In the genomic region with DNA sequence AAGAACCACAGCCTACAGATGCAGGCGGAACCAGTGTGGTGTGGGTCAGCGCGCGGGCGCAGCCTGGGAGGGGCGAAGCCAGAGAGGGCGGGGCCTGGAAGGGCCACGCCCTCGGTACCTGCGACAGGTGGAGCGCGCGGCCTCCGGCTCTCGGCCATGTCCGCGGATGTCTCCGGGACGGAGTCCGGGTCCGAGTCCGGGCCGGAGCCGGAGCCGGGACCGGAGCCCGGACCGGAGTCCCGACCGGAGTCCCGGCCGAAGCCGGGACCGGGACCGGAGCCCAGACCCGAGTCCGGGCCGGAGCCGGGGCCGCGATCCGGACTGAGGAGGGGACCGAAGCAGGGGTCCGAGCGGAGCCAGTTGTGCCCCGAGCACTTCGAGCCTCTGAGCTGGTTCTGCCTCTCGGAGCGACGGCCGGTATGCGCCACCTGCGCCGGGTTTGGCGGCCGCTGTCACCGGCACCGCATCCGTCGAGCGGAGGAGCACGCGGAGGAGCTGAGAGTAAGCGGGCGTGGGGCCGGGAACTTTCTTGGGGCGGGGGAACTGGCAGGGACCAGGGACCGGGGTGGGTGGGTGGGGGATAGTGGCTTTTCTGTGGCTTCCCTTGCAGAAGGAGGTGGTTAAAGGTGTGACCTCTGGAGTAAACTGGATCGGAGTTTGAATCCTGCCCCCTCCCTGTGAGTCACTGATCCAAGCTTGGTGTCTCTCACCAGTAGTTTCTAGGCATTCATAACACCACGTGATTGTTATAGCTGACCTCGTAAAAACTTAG, we compare ENCODE assay signal across 8 mouse cellular contexts. TPM values are rescaled to one million over a fixed set of nuclear protein-coding genes. Genes with fewer than 3 reads are reported as not detected.
DNase-seq lines count a peak whose midpoint lies in the region; ATAC-seq and TF ChIP-seq lines count a peak whose summit lies in the region.

TSS of gene Bspry (plus strand) at position 117 of the 772 bp plus-strand sequence.

- H3K4me1 ChIP-seq in kidney, embryonic 16.5 days (ENCODE audit: insufficient read depth, low read length): peaks cover 12% of the 10 kb centered on the region
- peaks cover 15% of the 10 kb centered on the region; the same call in 1 of the 2 replicates for H3K4me1 ChIP-seq in small intestine, adult 2 months (ENCODE audit: control insufficient read depth, insufficient read depth, insufficient read length, low read length)

- H3K4me2 ChIP-seq in kidney, embryonic 16.5 days (replicated peaks; ENCODE audit: low read depth, low read length): peak within 1 kb of the TSS; percentile 86

- peak; percentile 88 for ATAC-seq in kidney, embryonic 16.5 days (ENCODE audit: low FRiP score, low TSS enrichment)

- no peaks in the 10 kb centered on the region for H3K36me3 ChIP-seq in kidney, embryonic 16.5 days (ENCODE audit: insufficient read depth, low read length)
- H3K36me3 ChIP-seq in small intestine, adult 2 months (ENCODE audit: control insufficient read depth, insufficient read depth, low read length): peaks cover 6% of the 10 kb centered on the region; the same call in 1 of the 2 replicates

- no peaks in the 10 kb centered on the region for H3K27me3 ChIP-seq in kidney, embryonic 16.5 days (ENCODE audit: insufficient read depth, low read length)
- no peaks in the 10 kb centered on the region for H3K27me3 ChIP-seq in small intestine, adult 2 months (ENCODE audit: control insufficient read depth, insufficient read depth, low read length)

- DNase-seq in WW6 (ENCODE audit: low read depth, low spot score): peak; percentile 66
- DNase-seq in cerebellum, adult 8-10 months: peak; percentile 36
- no peak for DNase-seq in gonadal fat pad, adult 2 months (ENCODE audit: low read depth)
- DNase-seq in lung, postnatal 14 days: peak; percentile 60
- no peak for DNase-seq in frontal cortex, postnatal 36 days (ENCODE audit: low spot score in 2 of 2)
- DNase-seq in right cerebral cortex, postnatal 4 days: no peak

- peak within 1 kb of the TSS; percentile 60 for H3K27ac ChIP-seq in kidney, embryonic 16.5 days (ENCODE audit: low read length)
- peak within 1 kb of the TSS; percentile 51 for H3K27ac ChIP-seq in small intestine, adult 2 months (ENCODE audit: insufficient read depth, low read depth, low read length)

- 1% methylated on average over 57 of the region's 71 CpGs for WGBS in kidney, embryonic 16.5 days
- under 1% methylated on average over 71 of the region's 71 CpGs for WGBS in small intestine, adult 2 months

- no peaks in the 10 kb centered on the region for H3K9me3 ChIP-seq in kidney, embryonic 16.5 days (ENCODE audit: low read length)

- H3K4me3 ChIP-seq in kidney, embryonic 16.5 days (ENCODE audit: low read length): peak within 1 kb of the TSS; percentile 58
- peak within 1 kb of the TSS; percentile 70 for H3K4me3 ChIP-seq in small intestine, adult 2 months (ENCODE audit: low read depth, low read length)

- peak within 1 kb of the TSS; percentile 70 for H3K9ac ChIP-seq in kidney, embryonic 16.5 days (replicated peaks; ENCODE audit: low read length)

- peak; percentile 35; the same call in 1 of the 2 replicates for TF ChIP-seq POLR2A in small intestine, adult 2 months (IDR thresholded peaks at IDR 0.05; ENCODE audit: low read depth, low read length)

- no peak for TF ChIP-seq CTCF in small intestine, adult 2 months (IDR thresholded peaks at IDR 0.05; ENCODE audit: extremely low read depth, insufficient read length, insufficient replicate concordance, low read depth, low read length)

RNA-seq across cellular contexts. Expression of gene Bspry, which starts in this region (rescaled TPM):
- 98.6 and 103 TPM in 2 replicates for polyA plus RNA-seq in gonadal fat pad, adult 2 months (2012; rRNA removed)
- polyA plus RNA-seq in kidney, embryonic 16.5 days (2015; fragmentation: Nextera tagmentation; extraction: Ambion mirVana): 25.9 and 28.3 TPM in 2 replicates
- polyA plus RNA-seq in small intestine, adult 2 months (2012; rRNA removed): 38.3 and 104 TPM in 2 replicates

Comparison
In these comparisons a context has a peak if more than half of its experiments do, and no peak if none do; other contexts are left out.
1. DNase-seq: peak in WW6 (single experiment), cerebellum, adult 8-10 months (single experiment) and lung, postnatal 14 days (single experiment); none in gonadal fat pad, adult 2 months (single experiment), frontal cortex, postnatal 36 days (0 of 2) and right cerebral cortex, postnatal 4 days (single experiment).